Mouse (Mus musculus): ENCODE results near the gene Siglecg.
A peak's percentile ranks its signal among the peaks of the same experiment; 100 is the strongest.

DNA sequence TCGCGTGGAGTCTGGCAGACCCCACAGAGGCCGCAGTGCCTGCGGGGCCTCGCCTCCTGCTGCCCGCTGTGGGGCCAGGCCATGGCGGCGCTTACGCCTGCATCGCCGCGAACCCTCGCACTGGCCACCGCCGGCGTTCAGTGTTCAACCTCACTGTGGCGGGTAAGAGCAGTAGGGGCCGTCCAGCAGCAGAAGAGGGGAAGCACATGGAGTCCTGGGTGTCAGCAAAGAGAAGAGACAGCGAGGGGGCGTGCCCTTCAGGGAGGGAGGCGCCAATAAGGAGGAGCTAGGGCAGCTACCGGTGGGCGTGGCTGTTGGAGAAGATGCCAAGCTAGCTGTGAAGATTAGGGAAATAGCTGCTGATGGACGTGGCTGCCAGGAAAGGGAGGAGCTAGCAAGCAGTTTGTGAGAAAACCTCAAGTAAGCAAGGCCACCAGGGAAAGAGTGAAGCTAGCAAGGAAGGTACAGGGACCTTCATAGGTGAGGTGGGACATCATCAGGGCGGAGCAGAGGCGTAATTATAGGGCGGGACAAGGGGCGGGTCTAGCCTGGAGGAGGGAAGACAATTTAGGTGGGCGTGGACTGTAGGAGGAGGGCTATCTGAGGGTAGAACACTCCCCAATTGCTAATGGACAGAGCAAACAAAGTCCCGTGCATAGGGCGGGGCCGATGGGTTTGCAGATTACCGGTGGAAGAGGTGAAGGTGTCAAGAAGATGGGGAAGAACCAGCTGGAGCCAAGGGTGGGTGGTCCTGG, 57.5 kb downstream of the Siglecg start:
- TF ChIP-seq CTCF (IDR thresholded peaks at IDR 0.05) (no peak; the same call in none of the 2 replicates), EP300 (IDR thresholded peaks at IDR 0.05; ENCODE audit: insufficient read depth, low read depth, low read length) (no peak), POLR2A (IDR thresholded peaks at IDR 0.05; ENCODE audit: insufficient read depth, low read depth, low read length) (0 out of 2 replicates have a peak, but pooled peaks have one; percentile 30)

Measured in heart, adult 2 months (tissue).